Mouse (Mus musculus) E14TG2a.4 (cell line): Measurements from ENCODE around the gene Pfkp.

Source experiments
- H3K27me3 ChIP-seq: 2 replicates; pipeline ENCODE4 v1.6.1; 2014; ENCODE audit warnings: low read length, control low read depth; ENCODE audit not compliant: insufficient read depth
- H3K36me3 ChIP-seq: 2 replicates; pipeline ENCODE4 v1.6.1; 2014; ENCODE audit warnings: low read length, control low read depth; ENCODE audit not compliant: insufficient read depth
- H3K4me1 ChIP-seq: replicated peaks from 2 replicates; pipeline ENCODE4 v1.6.1; 2014; ENCODE audit warnings: low read depth, low read length, control low read depth
- H3K4me3 ChIP-seq: replicated peaks from 2 replicates; pipeline ENCODE4 v1.5.1; 2014; ENCODE audit warnings: mild to moderate bottlenecking, low read length
- H3K9me3 ChIP-seq: 2 replicates; pipeline ENCODE4 v1.6.1; 2014; ENCODE audit warnings: low read length, control low read depth
- CTCF ChIP-seq: conservative IDR thresholded peaks from 2 replicates; pipeline ENCODE4 v1.5.1; 2014; ENCODE audit warnings: low read length
- NANOG ChIP-seq: IDR thresholded peaks from 2 replicates; pipeline ENCODE4 v1.6.1; 2014; ENCODE audit warnings: borderline replicate concordance, low read length, mixed read lengths
- POU5F1 ChIP-seq: IDR thresholded peaks from 2 replicates; pipeline ENCODE4 v1.6.1; 2014; ENCODE audit warnings: low read length, borderline replicate concordance

Pfkp gene

DNA sequence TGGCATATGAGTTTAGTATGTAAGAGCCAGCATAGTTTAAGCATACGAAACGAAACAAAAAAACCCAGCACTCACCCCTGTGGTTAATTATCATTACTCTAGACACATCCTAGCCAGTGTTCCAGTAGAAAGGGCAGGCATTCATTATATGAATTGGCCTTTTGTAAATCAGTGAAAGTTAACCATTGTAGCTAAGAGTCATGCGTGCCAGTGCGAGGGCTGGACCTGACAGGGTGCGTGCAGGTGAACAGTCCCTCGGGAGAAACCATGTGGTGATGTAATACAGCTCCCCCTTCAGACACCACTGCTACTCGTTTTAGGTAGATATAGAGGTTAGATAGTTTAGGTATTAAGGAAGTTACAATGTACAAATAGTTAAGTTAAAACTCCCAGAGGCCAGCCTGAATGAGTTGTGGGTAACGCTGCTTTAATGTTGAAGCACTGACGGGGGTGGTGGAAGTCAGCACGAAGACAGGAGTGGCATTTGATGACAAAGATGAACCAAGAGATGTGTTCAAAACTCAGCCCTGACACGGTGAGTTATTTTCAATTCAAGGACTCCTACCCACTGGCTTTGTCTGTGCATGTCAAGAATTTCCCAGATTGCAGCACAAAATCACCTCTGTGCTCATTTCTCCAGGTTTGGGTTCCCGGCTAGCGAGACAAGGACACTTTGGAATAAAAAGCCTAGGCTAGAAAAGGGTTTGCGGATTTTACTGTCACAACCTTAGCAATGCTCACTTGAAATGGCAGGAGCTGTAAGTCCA lies 19.4 kb downstream of the Pfkp start:
- Histone ChIP-seq H3K4me3 (no peak overlapping the region), H3K27me3 (no peaks in the 10 kb centered on the region), H3K9me3 (peaks cover 9% of the 10 kb centered on the region), H3K4me1 (peaks cover 74% of the 10 kb centered on the region), H3K36me3 (peaks cover 99% of the 10 kb centered on the region)
- no peak for TF ChIP-seq POU5F1
- TF ChIP-seq CTCF, result no peak
- no peak for TF ChIP-seq NANOG

DNA sequence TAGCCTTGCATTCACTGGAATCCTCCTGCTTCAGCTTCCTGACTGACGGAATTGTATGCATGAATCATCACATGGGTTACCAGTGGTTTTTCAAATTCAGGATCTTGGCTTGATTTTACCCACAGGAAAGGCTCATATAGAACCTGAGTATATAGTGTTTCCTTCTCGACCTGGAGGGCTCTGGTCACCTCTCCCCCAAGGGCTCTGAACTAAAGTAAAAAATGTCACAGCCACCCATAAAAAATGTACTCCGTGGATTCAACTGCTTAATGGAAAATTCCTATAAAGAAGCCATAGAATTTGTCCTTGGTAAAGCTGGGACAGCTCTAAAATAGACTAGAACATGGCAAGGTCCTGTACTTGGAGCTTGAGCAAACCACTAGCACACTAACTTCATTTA lies 20.3 kb downstream of the Pfkp start:
- Histone ChIP-seq H3K27me3 (no peaks in the 10 kb centered on the region), H3K4me3 (no peak overlapping the region), H3K9me3 (peaks cover 9% of the 10 kb centered on the region), H3K4me1 (peaks cover 65% of the 10 kb centered on the region), H3K36me3 (peaks cover 99% of the 10 kb centered on the region)
- TF ChIP-seq NANOG, result no peak
- no peak for TF ChIP-seq CTCF
- no peak for TF ChIP-seq POU5F1

DNA sequence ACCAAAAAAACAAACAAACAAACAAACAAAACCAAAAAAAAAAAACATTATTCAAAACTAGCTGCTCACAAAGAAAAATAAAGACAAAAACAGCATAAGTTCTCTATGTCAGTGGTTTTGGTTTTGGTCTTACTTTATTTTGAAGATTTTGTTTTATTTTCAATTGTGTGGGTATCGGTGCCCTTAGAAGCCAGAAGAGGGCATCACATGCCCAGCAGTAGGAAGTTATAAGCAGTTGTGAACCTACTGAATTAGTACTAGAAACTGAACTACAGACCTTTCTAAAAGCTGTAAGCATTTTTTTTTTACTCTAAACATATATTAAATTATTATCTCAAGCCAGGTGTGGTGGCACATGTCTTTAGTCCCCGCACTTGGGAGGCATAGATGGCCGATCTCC lies 21.2 kb downstream of the Pfkp start:
- Histone ChIP-seq H3K4me1 (peaks cover 65% of the 10 kb centered on the region), H3K9me3 (peaks cover 9% of the 10 kb centered on the region), H3K4me3 (no peak overlapping the region), H3K36me3 (peaks cover 99% of the 10 kb centered on the region), H3K27me3 (no peaks in the 10 kb centered on the region)
- TF ChIP-seq NANOG (no peak), POU5F1 (no peak), CTCF (no peak)

DNA sequence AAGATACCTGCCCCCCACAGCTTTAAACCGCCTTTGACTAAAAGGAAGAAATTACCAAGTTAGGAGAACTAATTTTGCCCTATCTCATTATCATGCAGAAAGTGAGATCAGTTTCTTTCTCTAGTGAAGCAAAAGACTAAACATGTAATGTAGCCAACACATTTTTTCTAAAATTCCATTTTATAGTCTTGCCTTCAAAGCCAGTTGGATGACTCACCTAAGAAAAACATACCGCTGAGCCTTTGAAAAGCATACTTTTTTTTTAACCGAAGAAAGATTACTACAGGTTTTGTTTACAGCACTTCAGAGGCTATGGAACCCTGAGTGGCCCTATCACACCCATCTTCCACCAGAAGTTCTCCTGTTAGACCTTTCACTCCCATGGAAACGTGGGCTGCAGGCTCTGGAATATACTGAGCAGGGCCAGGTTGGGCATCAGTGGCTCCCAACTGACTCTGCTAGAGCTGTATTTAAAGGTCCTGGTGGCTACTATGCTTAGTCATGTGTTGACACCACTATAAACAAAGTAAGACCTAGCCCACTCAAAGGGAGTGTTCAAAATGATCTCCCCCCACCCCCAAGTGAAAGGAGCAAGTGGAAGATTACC lies 22.0 kb downstream of the Pfkp start:
- Histone ChIP-seq H3K4me3 (no peak overlapping the region), H3K36me3 (peaks cover 99% of the 10 kb centered on the region), H3K27me3 (no peaks in the 10 kb centered on the region), H3K9me3 (peaks cover 9% of the 10 kb centered on the region), H3K4me1 (peaks cover 65% of the 10 kb centered on the region)
- TF ChIP-seq CTCF, result no peak
- no peak for TF ChIP-seq NANOG
- TF ChIP-seq POU5F1, result no peak

DNA sequence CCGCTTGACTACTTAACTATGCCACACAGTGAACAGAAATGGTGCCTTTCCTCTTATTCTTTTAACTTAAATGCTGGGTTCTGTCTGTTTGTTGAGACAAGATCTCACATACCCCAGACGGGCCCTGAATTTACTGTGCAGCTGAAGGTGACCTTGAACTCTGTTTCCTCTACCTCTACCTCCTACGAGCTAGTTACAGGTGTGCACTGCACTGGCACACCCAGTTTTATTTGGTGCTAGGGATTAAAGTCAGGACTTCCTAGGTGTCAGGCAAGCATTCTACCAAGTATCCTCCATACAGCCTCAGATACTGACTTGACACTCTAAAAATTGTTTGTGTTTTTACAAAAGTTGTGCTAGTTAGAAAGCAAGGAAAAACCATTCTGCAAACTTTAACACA lies 22.6 kb downstream of the Pfkp start:
- peaks cover 9% of the 10 kb centered on the region for H3K9me3 ChIP-seq
- TF ChIP-seq CTCF (no peak), NANOG (no peak), POU5F1 (no peak)
- H3K4me1 ChIP-seq, result peaks cover 60% of the 10 kb centered on the region

DNA sequence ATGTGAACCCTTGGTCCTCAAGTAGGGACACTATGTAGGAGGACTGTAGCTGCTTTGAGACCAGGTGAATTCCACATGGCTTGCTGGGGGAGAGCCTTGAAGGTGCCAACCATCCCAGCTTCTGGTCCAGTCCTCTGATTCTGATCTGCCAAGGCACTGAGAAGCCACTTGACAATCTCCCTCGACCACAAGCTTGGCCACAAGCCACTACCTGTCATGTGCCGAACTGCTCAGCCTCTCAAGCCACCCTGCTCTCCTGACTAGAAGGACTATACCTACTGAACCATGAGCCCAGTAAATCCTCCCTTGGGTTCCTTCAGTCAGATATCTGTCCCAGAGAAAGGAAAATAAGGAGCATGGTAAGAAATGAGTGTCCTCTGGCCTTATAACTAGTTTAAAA lies 24.0 kb downstream of the Pfkp start:
- Histone ChIP-seq H3K27me3 (no peaks in the 10 kb centered on the region), H3K36me3 (peaks cover 99% of the 10 kb centered on the region), H3K4me1 (peaks cover 50% of the 10 kb centered on the region), H3K9me3 (peaks cover 9% of the 10 kb centered on the region), H3K4me3 (no peak overlapping the region)
- no peak for TF ChIP-seq NANOG
- TF ChIP-seq POU5F1, result no peak
- TF ChIP-seq CTCF, result no peak

More for the DNA sequence above, 22.6 kb downstream of the Pfkp start:
- H3K27me3 ChIP-seq, result no peaks in the 10 kb centered on the region
- H3K36me3 ChIP-seq, result peaks cover 99% of the 10 kb centered on the region
- no peak overlapping the region for H3K4me3 ChIP-seq

DNA sequence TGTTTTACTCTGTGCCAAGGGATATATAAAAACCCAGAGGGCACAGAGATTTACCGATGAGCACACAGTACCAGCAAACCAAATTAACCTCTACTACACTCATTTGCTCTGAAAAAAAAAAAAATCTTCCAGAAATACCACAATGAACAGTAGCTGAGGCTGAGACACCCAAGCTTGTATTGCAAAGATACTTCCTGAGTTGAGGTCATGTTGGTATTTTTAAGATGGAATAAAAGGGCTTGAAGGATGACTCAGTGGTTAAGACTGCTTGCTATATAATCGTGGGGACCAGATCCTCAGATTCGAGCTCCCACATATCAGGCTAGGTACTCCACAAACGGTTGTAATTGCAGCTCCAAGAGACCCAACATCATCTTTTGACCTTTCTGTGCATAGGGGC lies 24.5 kb downstream of the Pfkp start:
- TF ChIP-seq NANOG, result no peak
- TF ChIP-seq POU5F1, result no peak
- no peak for TF ChIP-seq CTCF
- Histone ChIP-seq H3K4me1 (peaks cover 50% of the 10 kb centered on the region), H3K36me3 (peaks cover 99% of the 10 kb centered on the region), H3K27me3 (no peaks in the 10 kb centered on the region), H3K9me3 (peaks cover 9% of the 10 kb centered on the region), H3K4me3 (no peak overlapping the region)

DNA sequence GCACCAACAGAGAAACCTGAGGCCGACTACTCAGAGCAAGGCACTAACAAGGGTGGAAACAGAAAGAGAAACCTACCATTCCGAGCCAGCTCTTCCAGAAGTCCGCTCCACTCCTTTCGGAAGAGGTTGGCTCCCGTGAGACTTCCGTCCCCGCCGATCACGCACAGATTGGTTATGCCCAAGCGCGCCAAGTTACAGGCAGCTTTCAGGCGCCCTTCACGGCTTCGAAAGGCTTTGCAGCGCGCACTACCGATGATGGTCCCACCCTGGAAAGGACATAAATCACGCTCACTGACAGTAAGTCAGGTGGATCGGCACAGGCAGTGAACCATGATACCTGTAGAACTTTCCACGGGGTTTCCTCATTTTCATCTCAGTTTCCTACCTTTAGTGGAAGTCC lies 26.7 kb downstream of the Pfkp start:
- TF ChIP-seq CTCF (no peak), POU5F1 (no peak), NANOG (no peak)
- Histone ChIP-seq H3K36me3 (peaks cover 100% of the 10 kb centered on the region), H3K9me3 (peaks cover 8% of the 10 kb centered on the region), H3K4me3 (no peak overlapping the region), H3K4me1 (peaks cover 54% of the 10 kb centered on the region), H3K27me3 (no peaks in the 10 kb centered on the region)

DNA sequence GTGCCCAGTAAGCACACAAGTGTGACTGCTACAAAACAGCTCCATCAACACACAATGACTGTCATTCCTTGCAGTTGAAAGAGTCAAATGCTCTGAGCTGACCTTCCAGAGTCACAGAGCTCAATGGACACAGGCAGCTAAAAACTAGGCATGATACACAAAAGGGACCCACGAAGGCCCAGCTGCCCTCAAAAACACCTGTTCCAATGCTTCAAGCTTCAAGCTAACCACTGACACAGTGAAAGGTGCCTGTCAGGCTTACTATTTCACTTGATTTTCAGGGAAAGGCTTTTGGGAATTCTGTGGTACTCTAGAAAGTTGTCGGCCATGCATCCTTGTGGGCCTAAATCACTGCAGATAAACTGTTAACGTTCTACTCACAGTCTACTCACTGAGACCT lies 28.3 kb downstream of the Pfkp start:
- no peaks in the 10 kb centered on the region for H3K9me3 ChIP-seq
- H3K27me3 ChIP-seq, result no peaks in the 10 kb centered on the region
- no peak overlapping the region for H3K4me3 ChIP-seq
- no peak for TF ChIP-seq POU5F1
- no peak for TF ChIP-seq CTCF
- TF ChIP-seq NANOG, result no peak
- H3K36me3 ChIP-seq, result peaks cover 100% of the 10 kb centered on the region
- peaks cover 53% of the 10 kb centered on the region for H3K4me1 ChIP-seq
